Mouse (Mus musculus) gonadal fat pad, adult 2 months (tissue): ENCODE measurements around the gene Tex33. TPM values are rescaled to one million over a fixed set of nuclear protein-coding genes. Genes with fewer than 3 reads are reported as not detected.

Experiments used
- DNase-seq: peaks from one replicate; pipeline ENCODE4 v3.0.0-alpha.2; 2012; ENCODE audit warnings: low read depth
- polyA plus RNA-seq: library from polyadenylated mRNA; depleted of rRNA; stranded (reverse); fragments of >200 nt; gene quantifications from 2 replicates; pipeline ENCODE4 v1.2.3, GENCODE M21; 2012; rRNA removed

Gene Tex33
- 1.1 and 2.6 TPM in 2 replicates for polyA plus RNA-seq

GRCm38 (mm10) chr15:78395478-78395962 lies at the start of gene Tex33:
Gene Tex33, minus strand, starts transcription at chr15:78395912.
- DNase-seq, result no peak

GRCm38 (mm10) chr15:78443857-78444256 lies 48.1 kb upstream of the Tex33 start:
- DNase-seq, result no peak

GRCm38 (mm10) chr15:78442231-78442630 lies 46.5 kb upstream of the Tex33 start:
- no peak for DNase-seq

- no peak for DNase-seq
These were observed 43.3 kb upstream of the Tex33 start for GRCm38 (mm10) chr15:78438973-78439372.

GRCm38 (mm10) chr15:78438505-78438904 lies 42.8 kb upstream of the Tex33 start:
- no peak for DNase-seq

GRCm38 (mm10) chr15:78438018-78438394 lies 42.3 kb upstream of the Tex33 start:
- DNase-seq, result no peak

- no peak for DNase-seq
These were observed 41.7 kb upstream of the Tex33 start for GRCm38 (mm10) chr15:78437237-78438017.

- DNase-seq, result no peak
These were observed 40.9 kb upstream of the Tex33 start for GRCm38 (mm10) chr15:78436380-78437192.

GRCm38 (mm10) chr15:78435681-78436080 lies 40.0 kb upstream of the Tex33 start:
- DNase-seq, result no peak

GRCm38 (mm10) chr15:78434896-78435520 lies 39.3 kb upstream of the Tex33 start:
- DNase-seq, result no peak

- DNase-seq, result no peak
These were observed 35.9 kb upstream of the Tex33 start for GRCm38 (mm10) chr15:78431541-78432121.

- no peak for DNase-seq
These were observed 35.2 kb upstream of the Tex33 start for GRCm38 (mm10) chr15:78430874-78431273.

GRCm38 (mm10) chr15:78429871-78430622 lies 34.3 kb upstream of the Tex33 start:
- DNase-seq, result no peak

- no peak for DNase-seq
These were observed 33.4 kb upstream of the Tex33 start for GRCm38 (mm10) chr15:78429139-78429459.

GRCm38 (mm10) chr15:78428391-78429138 lies 32.9 kb upstream of the Tex33 start, which contains the start of gene Kctd17:
Gene Kctd17, plus strand, starts transcription at chr15:78428564.
- DNase-seq, result no peak

GRCm38 (mm10) chr15:78425230-78425629 lies 29.5 kb upstream of the Tex33 start:
- no peak for DNase-seq

GRCm38 (mm10) chr15:78424507-78424906 lies 28.8 kb upstream of the Tex33 start:
- DNase-seq, result no peak

- DNase-seq, result no peak
These were observed 26.6 kb upstream of the Tex33 start for GRCm38 (mm10) chr15:78422046-78422956.

GRCm38 (mm10) chr15:78420395-78420794 lies 24.7 kb upstream of the Tex33 start:
- DNase-seq, result no peak
